Mouse (Mus musculus) heart, postnatal 0 days (tissue): ENCODE measurements around the gene Olfr734. TPM values are rescaled to one million over a fixed set of nuclear protein-coding genes. Genes with fewer than 3 reads are reported as not detected.

Experiments
- ATAC-seq: fragments of 200-750 bp; cut with Nextera tagmentation; 2 replicates; pipeline ENCODE4 v1.8.0; 2017; ENCODE audit warnings: low read depth, moderate number of reproducible peaks, moderate library complexity; ENCODE audit not compliant: insufficient read depth
- DNase-seq: peaks from one replicate; pipeline ENCODE4 v3.0.0-alpha.2; 2016; ENCODE audit warnings: low spot score
- H3K27ac ChIP-seq: fragments of 300-500 bp; sonication (generic); 2 replicates; pipeline ENCODE4 v1.5.1; 2014; ENCODE audit warnings: low read depth, mild to moderate bottlenecking
- H3K27me3 ChIP-seq: fragments of 300-500 bp; sonication (generic); 2 replicates; pipeline ENCODE4 v1.6.1; 2014; ENCODE audit warnings: low read length, mixed read lengths; ENCODE audit not compliant: control insufficient read depth, insufficient read depth
- H3K36me3 ChIP-seq: fragments of 300-500 bp; sonication (generic); replicated peaks from 2 replicates; pipeline ENCODE4 v1.6.1; 2014; ENCODE audit warnings: low read length, mixed read lengths; ENCODE audit not compliant: control insufficient read depth, insufficient read depth
- H3K4me1 ChIP-seq: fragments of 300-500 bp; sonication (generic); 2 replicates; pipeline ENCODE4 v1.6.1; 2014; ENCODE audit warnings: antibody characterized with exemption; ENCODE audit not compliant: control insufficient read depth, insufficient read depth
- H3K4me2 ChIP-seq: fragments of 300-500 bp; sonication (generic); 2 replicates; pipeline ENCODE4 v1.6.1; 2014; ENCODE audit warnings: low read depth, mild to moderate bottlenecking, low read length, moderate library complexity
- H3K4me3 ChIP-seq: fragments of 300-500 bp; sonication (generic); 2 replicates; pipeline ENCODE4 v1.5.1; 2014; ENCODE audit warnings: low read depth, low read length
- H3K9ac ChIP-seq: fragments of 300-500 bp; sonication (generic); replicated peaks from 2 replicates; pipeline ENCODE4 v1.6.1; 2014; ENCODE audit warnings: low read depth, low read length, mixed read lengths
- H3K9me3 ChIP-seq: fragments of 300-500 bp; sonication (generic); replicated peaks from 2 replicates; pipeline ENCODE4 v1.6.1; 2016; ENCODE audit warnings: low read length; ENCODE audit not compliant: control insufficient read depth
- CTCF ChIP-seq: IDR thresholded peaks from 2 replicates; pipeline ENCODE4 v1.5.1; 2016; ENCODE audit warnings: antibody characterized with exemption, control low read depth, low read depth
- EP300 ChIP-seq: IDR thresholded peaks from 2 replicates; pipeline ENCODE4 v1.6.1; 2016; ENCODE audit warnings: antibody characterized with exemption, low read depth
- WGBS: fragments of 180-500 bp; shearing (Covaris S2); extraction: QIAGEN DNeasy Blood & Tissue Kit; methylation state at CpG from one replicate; pipeline ENCODE4 v1.1.7; 2014; 5-methylcytosine and 5-hydroxymethylcytosine counted together
- polyA plus RNA-seq: library from polyadenylated mRNA; unstranded; fragments of >200 nt; fragmentation: Nextera tagmentation; extraction: Ambion mirVana; gene quantifications from 2 replicates; pipeline ENCODE4 v1.2.1, GENCODE M21; 2015
- total RNA-seq: library from RNA; depleted of rRNA; stranded (reverse); fragments of >200 nt; gene quantifications from 2 replicates; pipeline ENCODE4 v1.2.3, GENCODE M21; 2014; ENCODE audit warnings: low replicate concordance; rRNA removed

Olfr734 gene
- total and polyA plus RNA-seq, 2 experiments from 2014 or later = not detected

GRCm38 (mm10) chr14:50348796-50349195, 22.2 kb upstream of the Olfr734 start, which contains the start of gene Olfr735:
Olfr735 (minus strand) TSS chr14:50348872.
- no peaks in the 10 kb centered on the region for H3K9me3 ChIP-seq
- TF ChIP-seq EP300 = no peak
- TF ChIP-seq CTCF = no peak
- ATAC-seq (no peak), DNase-seq (no peak)
- H3K4me3 ChIP-seq = no peak within 1 kb of the TSS
- H3K4me2 ChIP-seq = no peak within 1 kb of the TSS
- no peaks in the 10 kb centered on the region for H3K27me3 ChIP-seq
- 80% methylated on average over 2 of the region's 2 CpGs for WGBS
- H3K27ac ChIP-seq = no peak within 1 kb of the TSS
- no peak within 1 kb of the TSS for H3K9ac ChIP-seq
- no peaks in the 10 kb centered on the region for H3K4me1 ChIP-seq
- no peaks in the 10 kb centered on the region for H3K36me3 ChIP-seq

- ATAC-seq (no peak), DNase-seq (no peak)
- Histone ChIP-seq H3K9me3 (no peaks in the 10 kb centered on the region), H3K9ac (no peak within 1 kb of the TSS), H3K27me3 (no peaks in the 10 kb centered on the region), H3K4me1 (no peaks in the 10 kb centered on the region), H3K36me3 (no peaks in the 10 kb centered on the region), H3K4me3 (no peak within 1 kb of the TSS), H3K27ac (no peak within 1 kb of the TSS), H3K4me2 (no peak within 1 kb of the TSS)
- TF ChIP-seq CTCF = no peak
- no peak for TF ChIP-seq EP300
Observed at GRCm38 (mm10) chr14:50301422-50301821, 25.1 kb downstream of the Olfr734 start, which contains the start of gene Olfr733. Olfr733 (minus strand) TSS chr14:50301522.

GRCm38 (mm10) chr14:50284106-50284505, 42.5 kb downstream of the Olfr734 start, which contains the start of gene Olfr732:
Olfr732 (minus strand) TSS chr14:50284206.
- TF ChIP-seq CTCF (no peak), EP300 (no peak)
- 92% methylated on average over 1 of the region's 1 CpGs for WGBS
- H3K27ac ChIP-seq = no peak within 1 kb of the TSS
- H3K4me2 ChIP-seq = no peak within 1 kb of the TSS
- no peaks in the 10 kb centered on the region for H3K36me3 ChIP-seq
- no peaks in the 10 kb centered on the region for H3K4me1 ChIP-seq
- no peak within 1 kb of the TSS for H3K4me3 ChIP-seq
- H3K9ac ChIP-seq = no peak within 1 kb of the TSS
- DNase-seq (no peak), ATAC-seq (no peak)
- H3K9me3 ChIP-seq = no peaks in the 10 kb centered on the region
- no peaks in the 10 kb centered on the region for H3K27me3 ChIP-seq

Other genes with a start within 250 kb of the Olfr734 start
- not detected in 2 replicates for gene Olfr726, start 235.8 kb downstream of the Olfr734 start, total RNA-seq
- gene Olfr726, start 235.8 kb downstream of the Olfr734 start, polyA plus RNA-seq = not detected in 2 replicates
- gene Olfr727, start 203.6 kb downstream of the Olfr734 start, total RNA-seq = not detected in 2 replicates
- not detected in 2 replicates for gene Olfr727, start 203.6 kb downstream of the Olfr734 start, polyA plus RNA-seq
- not detected in 2 replicates for gene Olfr728, start 184.1 kb downstream of the Olfr734 start, total RNA-seq
- not detected in 2 replicates for gene Olfr728, start 184.1 kb downstream of the Olfr734 start, polyA plus RNA-seq
- gene Olfr729, start 173.9 kb downstream of the Olfr734 start, total RNA-seq = not detected in 2 replicates
- gene Olfr729, start 173.9 kb downstream of the Olfr734 start, polyA plus RNA-seq = not detected in 2 replicates
- gene Olfr730, start 138.6 kb downstream of the Olfr734 start, total RNA-seq = not detected in 2 replicates
- gene Olfr730, start 138.6 kb downstream of the Olfr734 start, polyA plus RNA-seq = not detected in 2 replicates
- not detected in 2 replicates for gene Olfr731, start 84.9 kb downstream of the Olfr734 start, total RNA-seq
- not detected in 2 replicates for gene Olfr731, start 84.9 kb downstream of the Olfr734 start, polyA plus RNA-seq
- gene Olfr732, start 42.6 kb downstream of the Olfr734 start, total RNA-seq = not detected in 2 replicates
- gene Olfr732, start 42.6 kb downstream of the Olfr734 start, polyA plus RNA-seq = not detected in 2 replicates
- not detected in 2 replicates for gene Olfr733, start 25.2 kb downstream of the Olfr734 start, total RNA-seq
- not detected in 2 replicates for gene Olfr733, start 25.2 kb downstream of the Olfr734 start, polyA plus RNA-seq
- gene Olfr735, start 22.1 kb upstream of the Olfr734 start, total RNA-seq = not detected in 2 replicates
- not detected in 2 replicates for gene Olfr735, start 22.1 kb upstream of the Olfr734 start, polyA plus RNA-seq
- gene Tlr11, start 31.2 kb upstream of the Olfr734 start, total RNA-seq = not detected in 2 replicates
- not detected in 2 replicates for gene Tlr11, start 31.2 kb upstream of the Olfr734 start, polyA plus RNA-seq
- not detected in 2 replicates for gene Olfr736, start 54.4 kb upstream of the Olfr734 start, total RNA-seq
- gene Olfr736, start 54.4 kb upstream of the Olfr734 start, polyA plus RNA-seq = not detected in 2 replicates
- not detected in 2 replicates for gene Olfr738, start 80.8 kb upstream of the Olfr734 start, total RNA-seq
- not detected in 2 replicates for gene Olfr738, start 80.8 kb upstream of the Olfr734 start, polyA plus RNA-seq
- not detected in 2 replicates for gene Olfr739, start 91.9 kb upstream of the Olfr734 start, total RNA-seq
- gene Olfr739, start 91.9 kb upstream of the Olfr734 start, polyA plus RNA-seq = not detected in 2 replicates
- gene Olfr740, start 118.8 kb upstream of the Olfr734 start, total RNA-seq = not detected in 2 replicates
- gene Olfr740, start 118.8 kb upstream of the Olfr734 start, polyA plus RNA-seq = not detected in 2 replicates
- not detected in 2 replicates for gene Olfr741, start 146.0 kb upstream of the Olfr734 start, total RNA-seq
- not detected in 2 replicates for gene Olfr741, start 146.0 kb upstream of the Olfr734 start, polyA plus RNA-seq
- not detected in 2 replicates for gene Olfr742, start 176.8 kb upstream of the Olfr734 start, total RNA-seq
- not detected in 2 replicates for gene Olfr742, start 176.8 kb upstream of the Olfr734 start, polyA plus RNA-seq
- gene Olfr743, start 195.1 kb upstream of the Olfr734 start, total RNA-seq = not detected in 2 replicates
- not detected in 2 replicates for gene Olfr743, start 195.1 kb upstream of the Olfr734 start, polyA plus RNA-seq